Comparison of ENCODE assay signal across 8 mouse cellular contexts in the genomic region with DNA sequence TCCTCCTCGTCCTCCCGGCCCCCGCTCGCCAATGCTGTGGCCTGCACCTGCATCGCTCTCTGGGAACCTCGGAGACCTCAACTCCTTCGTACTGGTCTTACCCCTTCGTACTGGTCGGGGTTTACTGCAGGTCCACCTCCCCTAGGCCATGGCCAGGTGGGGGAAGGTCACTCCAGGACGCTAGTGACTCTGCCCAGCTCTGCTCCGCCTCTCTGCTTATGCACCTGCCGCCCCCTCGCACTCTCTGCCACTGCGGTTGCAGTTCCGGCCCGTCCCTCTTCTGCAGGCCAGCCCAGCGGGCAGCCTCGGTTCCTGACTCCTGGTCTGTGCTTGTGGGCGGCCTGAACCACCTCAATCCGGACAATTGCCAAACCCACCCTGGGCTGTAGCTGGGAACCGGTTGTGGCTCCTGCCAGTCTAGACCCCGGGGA. TPM values are rescaled to one million over a fixed set of nuclear protein-coding genes. Genes with fewer than 3 reads are reported as not detected.
DNase-seq lines count a peak whose midpoint lies in the region; ATAC-seq and TF ChIP-seq lines count a peak whose summit lies in the region.

No protein-coding gene starts in this region.

- no peaks in the 10 kb centered on the region for H3K36me3 ChIP-seq in ES-E14 (ENCODE audit: control insufficient read depth, insufficient read depth, low read length, poor library complexity, severe bottlenecking)
- no peaks in the 10 kb centered on the region for H3K36me3 ChIP-seq in forebrain, embryonic 16.5 days (ENCODE audit: control insufficient read depth, insufficient read depth)
- 0 out of 2 replicates have a peak, but pooled peaks cover under 1% of the 10 kb centered on the region for H3K36me3 ChIP-seq in hindbrain, embryonic 15.5 days
- H3K36me3 ChIP-seq in midbrain, embryonic 14.5 days (ENCODE audit: control insufficient read depth, insufficient read depth, low read length), result no peaks in the 10 kb centered on the region; the same call in 1 of the 2 replicates

- under 1% methylated on average over 22 of the region's 22 CpGs for WGBS in forebrain, embryonic 16.5 days
- 3% methylated on average over 22 of the region's 22 CpGs for WGBS in hindbrain, embryonic 15.5 days
- 3% methylated on average over 22 of the region's 22 CpGs for WGBS in midbrain, embryonic 14.5 days

- no peaks in the 10 kb centered on the region for H3K27me3 ChIP-seq in forebrain, embryonic 16.5 days (replicated peaks; ENCODE audit: control insufficient read depth, insufficient read depth, low read length)
- no peaks in the 10 kb centered on the region for H3K27me3 ChIP-seq in hindbrain, embryonic 15.5 days
- H3K27me3 ChIP-seq in midbrain, embryonic 14.5 days (ENCODE audit: control insufficient read depth, insufficient read depth, low read length), result peaks cover 3% of the 10 kb centered on the region; the same call in 1 of the 2 replicates

- no peak overlapping the region for H3K27ac ChIP-seq in ES-E14 (ENCODE audit: insufficient read depth, low read depth, low read length, poor library complexity, severe bottlenecking)
- H3K27ac ChIP-seq in forebrain, embryonic 16.5 days (ENCODE audit: low read length), result peak overlapping the region; percentile 96
- H3K27ac ChIP-seq in hindbrain, embryonic 15.5 days (replicated peaks), result peak overlapping the region; percentile 99
- H3K27ac ChIP-seq in midbrain, embryonic 14.5 days (replicated peaks; ENCODE audit: low read depth, low read length), result peak overlapping the region; percentile 97

- H3K9ac ChIP-seq in ES-E14 (ENCODE audit: insufficient read depth, low read depth, low read length, poor library complexity, severe bottlenecking), result peak overlapping the region; percentile 47
- H3K9ac ChIP-seq in forebrain, embryonic 16.5 days (replicated peaks; ENCODE audit: low read depth, low read length), result peak overlapping the region; percentile 87
- H3K9ac ChIP-seq in hindbrain, embryonic 15.5 days, result peak overlapping the region; percentile 66
- peak overlapping the region; percentile 71 for H3K9ac ChIP-seq in midbrain, embryonic 14.5 days (replicated peaks; ENCODE audit: low read length)

- in situ Hi-C loops in ES-E14 (cut with MboI; ENCODE audit: low sequenced_read_pairs in 2 of 2, unreplicated experiment in 2 of 2), result no loop called here

- H3K4me3 ChIP-seq in ES-E14 (ENCODE audit: insufficient read depth in 1 of 2, low read depth in 1 of 2, low read length in 2 of 2, poor library complexity in 1 of 2, severe bottlenecking in 1 of 2), result peak overlapping the region; percentile 75 to 98
- peak overlapping the region; percentile 86 for H3K4me3 ChIP-seq in forebrain, embryonic 16.5 days (replicated peaks; ENCODE audit: low read length)
- H3K4me3 ChIP-seq in hindbrain, embryonic 15.5 days, result peak overlapping the region; percentile 58
- peak overlapping the region; percentile 58 for H3K4me3 ChIP-seq in midbrain, embryonic 14.5 days (replicated peaks; ENCODE audit: low read depth, low read length)

- peaks cover 18 to 24% of the 10 kb centered on the region in 2 experiments; a peak in 3 of 4 replicates for H3K4me1 ChIP-seq in ES-E14 (ENCODE audit: control insufficient read depth in 2 of 2, insufficient read depth in 2 of 2, low read length in 2 of 2, poor library complexity in 1 of 2)
- peaks cover 44% of the 10 kb centered on the region for H3K4me1 ChIP-seq in forebrain, embryonic 16.5 days (replicated peaks; ENCODE audit: control insufficient read depth, insufficient read depth, low read length)
- H3K4me1 ChIP-seq in hindbrain, embryonic 15.5 days (replicated peaks), result peaks cover 54% of the 10 kb centered on the region
- H3K4me1 ChIP-seq in midbrain, embryonic 14.5 days (ENCODE audit: control insufficient read depth, insufficient read depth, low read length), result peaks cover 31% of the 10 kb centered on the region

- H3K9me3 ChIP-seq in ES-E14 (ENCODE audit: control insufficient read depth, insufficient read depth, low read depth, low read length), result no peaks in the 10 kb centered on the region
- H3K9me3 ChIP-seq in forebrain, embryonic 16.5 days (ENCODE audit: control insufficient read depth, low read length), result no peaks in the 10 kb centered on the region
- H3K9me3 ChIP-seq in hindbrain, embryonic 15.5 days, result no peaks in the 10 kb centered on the region
- H3K9me3 ChIP-seq in midbrain, embryonic 14.5 days (ENCODE audit: control insufficient read depth, low read length), result no peaks in the 10 kb centered on the region

- no peak for ATAC-seq in forebrain, embryonic 16.5 days
- ATAC-seq in hindbrain, embryonic 15.5 days (ENCODE audit: low FRiP score, low read depth), result peak; percentile 62
- ATAC-seq in midbrain, embryonic 14.5 days (ENCODE audit: low FRiP score, low TSS enrichment), result peak; percentile 41

- peak overlapping the region; percentile 75 for H3K4me2 ChIP-seq in forebrain, embryonic 16.5 days (ENCODE audit: low read length)
- H3K4me2 ChIP-seq in hindbrain, embryonic 15.5 days, result peak overlapping the region; percentile 57
- H3K4me2 ChIP-seq in midbrain, embryonic 14.5 days (ENCODE audit: low read length), result peak overlapping the region; percentile 61

- DNase-seq in CD4-positive, CD25-positive, alpha-beta regulatory T cell, adult 2 months (ENCODE audit: low read depth, low spot score), result peak; percentile 60
- DNase-seq in ES-E14 (ENCODE audit: low read depth, low spot score), result no peak
- DNase-seq in liver, result peak; percentile 57
- DNase-seq in midbrain, embryonic 14.5 days, result peak; percentile 61
- DNase-seq in testis, postnatal 14 days (ENCODE audit: low spot score), result peak; percentile 77
- DNase-seq in frontal cortex, postnatal 25 days (ENCODE audit: low spot score in 2 of 2), result no peak

TF ChIP-seq in ES-E14, 5 proteins besides CTCF, POLR2A, EP300 and RAD21:
- TF ChIP-seq MAFK (IDR thresholded peaks at IDR 0.05; ENCODE audit: insufficient read depth, low read depth, low read length), result no peak
- no peak for TF ChIP-seq HCFC1 (IDR thresholded peaks at IDR 0.05; ENCODE audit: borderline replicate concordance, insufficient read depth, low read length)
- TF ChIP-seq ZC3H11A (IDR thresholded peaks at IDR 0.05; ENCODE audit: borderline replicate concordance, low read depth, low read length), result no peak
- no peak for TF ChIP-seq CHD2 (IDR thresholded peaks at IDR 0.05; ENCODE audit: low read depth, low read length)
- no peak for TF ChIP-seq ZNF384 (IDR thresholded peaks at IDR 0.05; ENCODE audit: low read depth, low read length)

RNA-seq across cellular contexts. Expression of gene Atp1b1, which starts 0.5 kb away (rescaled TPM):
- 58.3 and 79.1 TPM in 2 replicates for total RNA-seq in ES-E14 (2012; rRNA removed)
- polyA plus RNA-seq in forebrain, embryonic 16.5 days (2015; fragmentation: Nextera tagmentation; extraction: Ambion mirVana), result 110 and 132 TPM in 2 replicates
- polyA plus RNA-seq in hindbrain, embryonic 15.5 days (2015; fragmentation: Nextera tagmentation; extraction: Ambion mirVana), result 310 and 325 TPM in 2 replicates
- 133 and 164 TPM in 2 replicates for polyA plus RNA-seq in midbrain, embryonic 14.5 days (2014; fragmentation: Nextera tagmentation; extraction: Ambion mirVana)

Comparison
In these comparisons a context has a peak if more than half of its experiments do, and no peak if none do; other contexts are left out.
1. DNase-seq: peak in CD4-positive, CD25-positive, alpha-beta regulatory T cell, adult 2 months (single experiment), liver (single experiment), midbrain, embryonic 14.5 days (single experiment) and testis, postnatal 14 days (single experiment); none in ES-E14 (single experiment) and frontal cortex, postnatal 25 days (0 of 2).
2. Peak in every context shown above with its lines, with median percentiles within 50 percentile points of each other: H3K4me3 ChIP-seq, H3K9ac ChIP-seq and H3K4me2 ChIP-seq.